Mouse (Mus musculus) left cerebral cortex, adult 9 months (tissue): ENCODE measurements at regions not wholly inside any gene's neighbourhood (a gene's known extent, or its start where the extent isn't known, plus 50 kb on each side); places are given as distances from the start of the nearest gene placed in this dataset.

ENCODE experiments used
- DNase-seq, 2 experiments: peaks; one replicate each; pipeline ENCODE4 v3.0.0; 2022; ENCODE audit warnings: low spot score in 2 of 2

DNA sequence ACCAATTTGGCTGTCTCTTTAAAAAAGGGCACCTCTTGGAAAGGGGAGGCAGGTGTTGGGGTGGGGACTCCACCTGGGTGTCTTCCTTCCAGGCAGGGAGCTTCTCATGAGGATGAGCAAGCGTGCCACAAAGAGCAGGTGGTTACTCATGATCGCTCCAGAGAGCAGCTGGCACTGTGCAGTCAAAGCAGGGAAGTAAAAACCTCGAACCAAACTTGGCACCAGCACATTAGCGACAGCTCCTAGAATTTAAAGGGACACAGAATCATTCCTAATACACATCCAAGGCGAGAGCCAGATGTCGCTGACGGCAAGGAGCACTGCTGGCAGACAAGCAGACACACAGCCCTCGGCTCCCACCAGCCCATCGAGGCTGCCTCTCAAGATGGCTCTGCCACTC lies 70.4 kb downstream of the Irx5 start:
- DNase-seq: peak in 1 of 2 experiments; percentile 36

GRCm38 (mm10) chr8:92437075-92437663 lies 79.7 kb downstream of the Irx5 start:
- DNase-seq: no peak

GRCm38 (mm10) chr8:92438294-92438693 lies 80.9 kb downstream of the Irx5 start:
- no peak for DNase-seq

DNA sequence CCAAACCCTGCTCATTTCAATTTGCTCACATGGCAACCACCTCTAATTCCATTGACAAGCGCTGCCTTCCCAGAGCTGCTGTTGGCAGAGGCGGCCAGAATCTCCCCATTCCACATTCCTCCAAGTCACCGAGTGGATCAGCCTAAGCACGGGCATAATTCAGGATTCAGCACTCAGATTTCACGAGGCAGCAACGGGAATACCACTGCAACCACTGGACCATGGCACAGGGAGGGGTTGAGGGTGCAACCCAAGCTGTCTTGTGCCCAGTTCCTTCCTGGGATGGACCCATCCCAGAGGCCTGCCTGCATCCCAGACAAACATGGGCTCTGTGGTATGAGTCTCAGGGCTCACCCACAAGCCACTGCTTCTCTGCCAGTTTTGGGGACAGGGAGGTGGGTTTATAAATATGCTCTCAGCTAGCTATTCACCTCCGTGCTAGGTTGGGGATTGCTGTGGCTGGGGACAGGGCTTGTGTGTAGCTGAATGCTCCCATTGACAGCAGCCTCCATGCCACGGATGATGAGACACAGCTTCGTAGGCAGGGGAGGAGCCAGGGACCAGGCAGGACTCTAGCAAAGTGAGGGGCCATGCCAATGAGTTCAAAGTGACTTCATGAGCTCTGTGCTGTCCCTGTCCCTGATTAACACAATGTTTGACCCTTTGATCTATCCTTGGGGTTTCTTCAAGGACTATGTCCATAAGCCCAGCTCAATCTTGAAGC lies 82.5 kb downstream of the Irx5 start:
- no peak for DNase-seq

GRCm38 (mm10) chr8:92442086-92442485 lies 84.7 kb downstream of the Irx5 start:
- DNase-seq: no peak

DNA sequence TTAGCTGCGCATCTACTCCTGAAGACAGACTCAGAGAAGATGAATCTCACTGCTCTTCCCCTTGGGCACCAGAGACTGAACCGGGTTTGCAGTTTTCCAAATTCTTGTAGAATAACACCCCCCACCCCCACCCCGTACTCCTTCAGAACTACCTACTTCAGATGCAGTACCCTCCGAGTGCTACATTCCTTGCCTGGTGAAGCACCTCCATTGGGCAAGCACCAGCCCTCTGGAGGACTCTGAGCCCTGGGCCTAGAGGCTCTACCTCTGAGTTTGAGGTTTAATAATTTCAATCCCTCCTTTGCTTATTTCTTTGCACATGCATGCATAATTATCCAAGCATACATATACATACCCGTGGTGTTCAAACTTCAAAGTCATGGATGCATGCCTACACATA lies 101.9 kb downstream of the Irx5 start:
- DNase-seq: no peak

GRCm38 (mm10) chr8:92460129-92460953 lies 102.9 kb downstream of the Irx5 start:
- DNase-seq: peak in 1 of 2 experiments; percentile 3

DNA sequence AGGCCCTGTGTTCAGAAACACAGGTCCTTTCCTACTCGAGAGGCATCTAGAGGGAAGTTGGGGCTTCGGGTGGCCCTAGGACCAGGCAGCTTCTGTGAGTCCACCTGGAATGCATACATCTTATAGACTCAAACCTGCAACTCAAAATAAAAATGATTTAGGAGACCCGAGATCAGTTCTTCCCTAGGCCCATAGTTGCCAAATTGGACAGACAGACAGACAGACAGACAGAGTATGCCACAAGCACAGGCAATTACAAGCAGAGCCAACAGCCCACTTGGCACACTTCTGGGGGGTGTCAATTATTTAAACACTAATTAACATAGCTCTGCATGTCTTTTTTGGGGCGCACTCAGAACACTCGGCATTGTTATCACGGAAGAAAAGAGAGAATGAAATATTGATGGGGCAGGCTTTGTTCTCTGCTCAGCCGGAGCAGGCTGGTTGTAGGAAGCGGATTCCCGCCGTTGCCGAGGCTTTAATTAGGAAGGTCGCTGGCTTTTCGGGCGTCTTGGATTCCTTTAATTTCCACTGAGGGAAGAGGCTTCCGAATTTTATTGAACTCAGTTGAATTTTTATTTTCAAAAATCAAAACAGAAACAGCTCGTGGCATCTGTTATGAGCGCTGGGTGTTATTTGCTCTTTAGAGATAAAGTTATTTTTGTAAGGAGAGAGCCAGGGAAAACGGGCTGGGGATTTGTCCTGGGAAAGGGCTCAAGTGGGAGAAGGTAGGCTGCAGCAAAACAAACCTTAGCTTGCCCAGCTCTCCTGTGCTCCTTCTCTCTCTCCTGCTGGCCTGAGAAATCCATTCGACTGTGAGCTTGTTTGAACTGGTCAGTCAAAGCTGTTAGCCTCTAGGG lies 111.9 kb downstream of the Irx5 start:
- DNase-seq: no peak

DNA sequence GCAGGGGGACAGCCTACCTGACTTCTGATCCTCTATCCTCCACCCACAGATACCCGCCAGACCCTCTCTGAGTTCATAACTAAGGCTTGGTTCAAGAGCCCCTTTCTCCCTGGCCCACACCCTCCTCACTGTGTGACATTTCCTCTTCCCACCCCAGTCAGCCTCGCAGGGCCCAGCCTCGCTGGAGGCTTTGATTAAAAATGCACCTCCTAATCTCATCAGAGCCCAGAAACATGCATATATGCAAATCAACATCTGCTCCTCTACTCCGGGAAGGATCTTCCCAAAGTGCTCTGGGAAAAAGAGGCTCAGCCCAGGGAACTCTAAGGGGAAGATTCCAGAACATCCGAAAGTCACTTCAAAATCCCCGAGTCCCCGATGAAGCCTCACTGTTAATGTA lies 114.8 kb downstream of the Irx5 start:
- no peak for DNase-seq

DNA sequence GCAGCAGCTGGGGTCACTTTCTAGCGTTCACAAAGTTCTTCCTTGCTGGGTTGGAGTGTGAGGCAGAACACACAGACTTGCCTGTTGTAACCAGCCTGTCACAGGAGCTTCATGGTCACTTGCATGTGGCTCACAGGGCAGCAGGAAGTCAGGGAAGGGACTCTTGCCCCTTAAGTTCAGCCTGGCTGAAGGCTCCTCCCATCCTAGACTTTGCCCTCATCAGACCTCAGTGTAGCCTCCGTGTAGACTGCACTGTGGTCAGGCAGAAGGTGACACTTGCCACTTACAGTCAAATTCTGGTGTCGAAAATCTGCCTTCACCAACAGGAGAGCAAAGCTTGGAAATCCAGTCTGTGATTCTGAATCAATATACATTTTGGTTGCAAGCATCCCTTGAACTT lies 115.4 kb downstream of the Irx5 start:
- no peak for DNase-seq

- DNase-seq: no peak
Observed at GRCm38 (mm10) chr8:92482393-92482792, 125.0 kb downstream of the Irx5 start.

- DNase-seq: no peak
Observed at GRCm38 (mm10) chr8:92483055-92483765, 125.8 kb downstream of the Irx5 start.

DNA sequence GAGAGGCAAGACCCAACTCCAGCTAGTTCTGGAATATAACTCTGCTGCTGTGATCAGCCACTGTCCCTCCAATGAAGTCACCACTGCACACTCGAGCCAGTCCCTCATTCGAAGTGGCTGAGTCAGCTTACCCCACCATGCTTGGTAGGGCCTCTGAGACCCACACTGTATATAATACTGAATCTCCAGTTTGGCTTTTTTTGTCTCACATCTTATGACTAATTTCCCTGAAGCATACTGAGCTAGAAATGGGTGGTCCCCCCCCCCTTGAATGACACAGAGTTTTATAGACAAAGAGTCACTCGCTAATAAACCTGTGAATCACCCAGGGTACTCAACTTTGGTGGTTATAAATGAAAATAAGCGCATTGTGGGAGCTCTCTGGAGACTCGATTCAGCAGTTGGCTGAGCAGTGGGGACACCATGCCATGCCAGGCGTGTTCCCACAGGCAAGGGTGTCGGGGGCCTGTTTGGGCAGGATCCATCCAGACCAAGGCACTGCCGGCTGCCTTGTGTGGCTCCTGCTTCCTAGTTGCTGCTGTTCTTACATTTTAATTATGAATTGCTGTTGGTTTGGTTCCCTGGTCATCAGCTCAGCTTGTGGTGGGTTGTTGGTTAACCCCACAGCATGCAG lies 131.2 kb downstream of the Irx5 start:
- DNase-seq: no peak

- no peak for DNase-seq
Observed at GRCm38 (mm10) chr8:92491533-92491932, 134.1 kb downstream of the Irx5 start.

- no peak for DNase-seq
Observed at GRCm38 (mm10) chr8:92493403-92493802, 136.0 kb downstream of the Irx5 start.

GRCm38 (mm10) chr8:92505552-92506281 lies 148.3 kb downstream of the Irx5 start:
- no peak for DNase-seq

- no peak for DNase-seq
Observed at GRCm38 (mm10) chr8:92506436-92506835, 149.0 kb downstream of the Irx5 start.

DNA sequence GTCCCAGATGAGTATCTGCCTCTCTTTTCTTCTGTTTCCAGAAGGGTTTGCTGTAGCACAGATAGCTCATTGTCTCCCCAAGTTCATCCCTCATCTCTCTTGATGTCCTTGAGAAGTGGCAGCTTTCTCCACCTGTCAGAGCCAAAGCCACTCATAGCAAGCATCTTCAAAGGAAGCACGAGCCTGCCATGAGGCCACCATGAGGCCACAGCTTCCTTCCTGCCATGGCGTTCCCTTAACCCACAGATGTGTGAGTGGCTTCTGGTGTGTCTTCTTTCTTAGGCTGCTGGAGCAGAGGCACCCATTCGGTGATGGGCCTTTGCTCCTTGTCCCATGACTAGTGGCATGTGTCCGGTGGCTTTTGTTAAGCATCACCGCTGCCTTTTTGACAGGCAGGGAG lies 149.5 kb downstream of the Irx5 start:
- DNase-seq: no peak

DNA sequence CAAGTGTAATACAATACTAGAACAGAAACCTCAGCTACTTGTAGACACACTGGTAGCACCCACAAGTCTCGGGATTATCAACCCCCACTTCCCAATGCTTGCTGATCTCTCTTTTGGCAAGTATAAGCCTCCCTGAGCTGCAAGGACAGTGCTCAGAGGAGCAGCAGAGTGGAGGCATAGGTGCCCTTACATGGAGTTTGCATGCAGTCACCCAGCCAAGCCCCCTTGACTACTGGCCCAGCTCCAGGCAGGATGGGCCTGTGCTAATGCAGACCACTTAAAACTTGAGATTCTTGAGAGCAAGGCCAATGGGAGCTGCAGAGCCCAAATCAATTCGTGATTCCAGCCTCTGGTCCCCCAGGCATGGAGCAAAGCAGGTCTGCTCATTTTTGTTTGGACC lies 158.0 kb downstream of the Irx5 start:
- DNase-seq: no peak

GRCm38 (mm10) chr8:92518031-92518430 lies 156.1 kb upstream of the Irx6 start:
- no peak for DNase-seq
